Mouse (Mus musculus) midbrain, embryonic 16.5 days (tissue): ENCODE results near the gene Hinfp. TPM values are rescaled to one million over a fixed set of nuclear protein-coding genes. Genes with fewer than 3 reads are reported as not detected.

Experiments
- ATAC-seq: fragments of 200-750 bp; cut with Nextera tagmentation; 2 replicates; pipeline ENCODE4 v1.8.0; 2017; ENCODE audit warnings: moderate TSS enrichment
- H3K27ac ChIP-seq: fragments of 300-500 bp; sonication (generic); 2 replicates; pipeline ENCODE4 v1.5.1; 2014; ENCODE audit warnings: mild to moderate bottlenecking, low read length, mixed read lengths
- H3K27me3 ChIP-seq: fragments of 300-500 bp; sonication (generic); 2 replicates; pipeline ENCODE4 v1.6.1; 2014; ENCODE audit warnings: low read depth, low read length, mixed read lengths; ENCODE audit not compliant: control insufficient read depth, insufficient read depth
- H3K36me3 ChIP-seq: fragments of 300-500 bp; sonication (generic); 2 replicates; pipeline ENCODE4 v1.6.1; 2014; ENCODE audit warnings: mild to moderate bottlenecking, low read length, moderate library complexity, mixed read lengths; ENCODE audit not compliant: control insufficient read depth, insufficient read depth
- H3K4me1 ChIP-seq: fragments of 300-500 bp; sonication (generic); 2 replicates; pipeline ENCODE4 v1.6.1; 2014; ENCODE audit warnings: mild to moderate bottlenecking, low read length, mixed read lengths; ENCODE audit not compliant: control insufficient read depth, insufficient read depth
- H3K4me2 ChIP-seq: fragments of 300-500 bp; sonication (generic); 2 replicates; pipeline ENCODE4 v1.6.1; 2014; ENCODE audit warnings: mild to moderate bottlenecking, low read length, mixed read lengths
- H3K4me3 ChIP-seq: fragments of 300-500 bp; sonication (generic); 2 replicates; pipeline ENCODE4 v1.5.1; 2014; ENCODE audit warnings: low read depth, mild to moderate bottlenecking, low read length, moderate library complexity, mixed read lengths
- H3K9ac ChIP-seq: fragments of 300-500 bp; sonication (generic); 2 replicates; pipeline ENCODE4 v1.6.1; 2014; ENCODE audit warnings: low read depth, low read length, mixed read lengths
- H3K9me3 ChIP-seq: fragments of 300-500 bp; sonication (generic); replicated peaks from 2 replicates; pipeline ENCODE4 v1.6.1; 2014; ENCODE audit warnings: mild to moderate bottlenecking, low read length, mixed read lengths; ENCODE audit not compliant: control insufficient read depth, poor library complexity, severe bottlenecking
- WGBS: fragments of 180-500 bp; shearing (Covaris S2); extraction: QIAGEN DNeasy Blood & Tissue Kit; methylation state at CpG from one replicate; pipeline ENCODE4 v1.1.7; 2014; 5-methylcytosine and 5-hydroxymethylcytosine counted together
- polyA plus RNA-seq: library from polyadenylated mRNA; unstranded; fragments of >200 nt; fragmentation: Nextera tagmentation; extraction: Ambion mirVana; gene quantifications from 2 replicates; pipeline ENCODE4 v1.2.1, GENCODE M21; 2015

Gene Hinfp
- polyA plus RNA-seq, 1 experiment from 2014 or later, result 30.0 TPM

- peak overlapping the region; percentile 84 for H3K9ac ChIP-seq
- no peaks in the 10 kb centered on the region for H3K27me3 ChIP-seq
- WGBS, result under 1% methylated on average over 45 of the region's 50 CpGs
- no peaks in the 10 kb centered on the region for H3K9me3 ChIP-seq
- peaks cover 18% of the 10 kb centered on the region for H3K4me1 ChIP-seq
- peak overlapping the region; percentile 91 for H3K4me3 ChIP-seq
- H3K27ac ChIP-seq, result peak overlapping the region; percentile 94
- H3K4me2 ChIP-seq, result peak overlapping the region; percentile 96
- H3K36me3 ChIP-seq, result peaks cover 15% of the 10 kb centered on the region
- ATAC-seq, result no peak
These were observed 30.0 kb upstream of the Hinfp start for GRCm38 (mm10) chr9:44335331-44336092.

- H3K4me3 ChIP-seq, result peak within 1 kb of the TSS; percentile 91
- no peaks in the 10 kb centered on the region for H3K27me3 ChIP-seq
- WGBS, result under 1% methylated on average over 86 of the region's 91 CpGs
- peaks cover 15% of the 10 kb centered on the region for H3K36me3 ChIP-seq
- H3K27ac ChIP-seq, result peak within 1 kb of the TSS; percentile 94
- no peaks in the 10 kb centered on the region for H3K9me3 ChIP-seq
- H3K9ac ChIP-seq, result peak within 1 kb of the TSS; percentile 84
- H3K4me2 ChIP-seq, result peak within 1 kb of the TSS; percentile 96
- peak; percentile 95 for ATAC-seq
- peaks cover 18% of the 10 kb centered on the region for H3K4me1 ChIP-seq
These were observed 29.2 kb upstream of the Hinfp start, which contains the start of gene H2afx for GRCm38 (mm10) chr9:44334396-44335330. TSS of gene H2afx (plus strand) at chr9:44334694.

DNA sequence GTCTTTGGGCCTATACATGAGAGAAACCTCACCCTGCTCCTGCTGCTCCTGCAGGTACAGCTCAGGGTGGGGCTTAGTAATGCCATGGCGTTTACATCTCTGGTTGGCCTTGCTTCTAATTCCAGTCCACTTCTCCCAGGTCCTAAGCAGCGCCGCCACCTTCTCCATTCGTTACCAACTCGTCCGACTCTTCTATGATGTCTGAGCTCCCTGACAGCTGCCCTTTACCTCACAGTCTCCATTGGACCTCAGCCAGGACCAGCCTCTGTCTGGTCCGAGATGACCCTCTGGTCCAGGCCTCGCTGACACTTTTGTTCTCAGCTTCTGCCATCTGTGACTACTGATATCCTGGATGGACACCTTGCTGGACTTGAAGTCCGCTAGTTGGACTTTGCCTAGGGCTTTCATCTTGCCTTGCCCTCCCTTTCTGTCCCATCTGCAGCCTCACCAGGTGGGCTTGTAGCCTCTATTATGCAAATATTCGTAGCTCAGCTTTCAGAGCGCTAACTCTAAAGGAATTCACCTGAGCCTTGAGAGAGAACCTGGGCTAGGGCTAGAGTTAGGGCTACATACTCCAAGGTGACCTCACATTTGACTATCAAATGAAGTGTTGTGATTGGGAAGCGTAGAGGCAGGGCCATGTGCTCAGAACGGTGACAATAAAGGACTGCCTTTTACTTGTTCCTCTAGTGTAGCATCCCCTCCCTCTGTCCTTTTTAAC is 27.6 kb upstream of the Hinfp start:
- peaks cover 13% of the 10 kb centered on the region for H3K36me3 ChIP-seq
- no peak overlapping the region for H3K4me2 ChIP-seq
- 96% methylated on average over 13 of the region's 13 CpGs for WGBS
- H3K4me1 ChIP-seq, result peaks cover 21% of the 10 kb centered on the region
- no peak overlapping the region for H3K27ac ChIP-seq
- no peaks in the 10 kb centered on the region for H3K9me3 ChIP-seq
- no peak overlapping the region for H3K9ac ChIP-seq
- no peak for ATAC-seq
- H3K4me3 ChIP-seq, result no peak overlapping the region
- no peaks in the 10 kb centered on the region for H3K27me3 ChIP-seq

GRCm38 (mm10) chr9:44330736-44331135 is 25.3 kb upstream of the Hinfp start:
- Histone ChIP-seq H3K4me2 (no peak overlapping the region), H3K9me3 (no peaks in the 10 kb centered on the region), H3K9ac (no peak overlapping the region), H3K4me1 (peaks cover 15% of the 10 kb centered on the region), H3K36me3 (peaks cover 13% of the 10 kb centered on the region), H3K4me3 (no peak overlapping the region), H3K27me3 (no peaks in the 10 kb centered on the region), H3K27ac (no peak overlapping the region)
- ATAC-seq, result no peak
- WGBS, result 95% methylated on average over 6 of the region's 6 CpGs

DNA sequence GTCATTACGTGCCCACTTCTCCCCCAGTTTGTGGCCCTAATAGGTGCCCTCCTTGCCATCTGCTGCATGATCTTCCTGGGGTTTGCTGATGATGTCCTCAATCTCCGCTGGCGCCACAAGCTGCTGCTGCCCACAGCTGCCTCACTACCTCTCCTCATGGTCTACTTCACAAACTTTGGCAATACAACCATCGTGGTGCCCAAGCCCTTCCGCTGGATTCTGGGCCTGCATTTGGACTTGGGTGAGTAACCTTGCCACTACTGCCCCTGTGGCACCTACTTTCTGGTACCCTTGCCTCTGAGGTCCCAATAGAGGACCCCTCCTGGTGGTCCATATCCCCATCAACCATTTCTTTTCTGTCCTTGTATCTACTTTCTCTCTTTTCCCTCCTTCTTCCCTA is 22.5 kb upstream of the Hinfp start:
- H3K4me2 ChIP-seq, result peak overlapping the region; percentile 80
- H3K4me1 ChIP-seq, result peaks cover 16% of the 10 kb centered on the region
- no peak overlapping the region for H3K9ac ChIP-seq
- no peak overlapping the region for H3K27ac ChIP-seq
- 92% methylated on average over 5 of the region's 5 CpGs for WGBS
- H3K9me3 ChIP-seq, result no peaks in the 10 kb centered on the region
- H3K27me3 ChIP-seq, result no peaks in the 10 kb centered on the region
- ATAC-seq, result no peak
- peaks cover 10% of the 10 kb centered on the region for H3K36me3 ChIP-seq
- H3K4me3 ChIP-seq, result peak overlapping the region; percentile 86

GRCm38 (mm10) chr9:44327064-44327711 is 21.7 kb upstream of the Hinfp start:
- Histone ChIP-seq H3K4me3 (peak overlapping the region; percentile 86), H3K27ac (peak overlapping the region; percentile 90), H3K9me3 (no peaks in the 10 kb centered on the region), H3K9ac (peak overlapping the region; percentile 89), H3K4me2 (peak overlapping the region; percentile 80), H3K4me1 (peaks cover 16% of the 10 kb centered on the region), H3K36me3 (peaks cover 6% of the 10 kb centered on the region; the same call in 1 of the 2 replicates), H3K27me3 (no peaks in the 10 kb centered on the region)
- WGBS, result under 1% methylated on average over 22 of the region's 22 CpGs
- peak; percentile 33 for ATAC-seq

DNA sequence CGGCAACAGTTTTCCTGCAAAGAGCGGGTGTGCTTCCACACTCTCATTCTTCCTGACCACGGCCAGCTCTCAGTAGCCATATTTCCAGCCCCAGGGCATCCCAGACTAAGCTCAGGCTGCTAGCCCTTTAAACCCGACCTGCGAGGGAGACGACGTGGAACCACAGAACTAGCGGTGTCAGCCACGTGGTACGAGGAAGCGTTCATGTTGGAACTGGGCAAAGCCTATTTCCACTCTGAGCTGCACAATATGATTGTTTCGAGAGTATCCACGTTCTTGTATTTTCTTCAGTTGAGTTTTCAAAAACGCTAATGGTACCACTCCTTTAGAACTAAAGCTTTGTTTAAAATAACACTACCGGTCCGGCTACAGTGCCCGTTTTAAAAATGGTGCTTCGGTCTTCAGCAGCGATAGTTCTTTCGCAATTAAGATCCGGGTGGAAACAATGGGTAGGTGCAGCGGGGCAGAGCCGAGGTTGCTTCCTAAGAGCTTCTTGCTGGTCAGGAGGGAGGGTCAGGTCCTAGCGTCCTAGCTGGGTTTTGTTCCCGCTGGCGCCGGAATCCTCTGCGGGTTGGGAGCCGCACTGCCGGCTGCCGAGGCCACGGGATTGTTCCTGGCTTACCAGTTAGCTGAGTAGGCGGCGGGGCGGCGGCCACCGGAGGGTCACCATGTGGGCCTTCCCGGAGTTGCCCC is 21.0 kb upstream of the Hinfp start:
- H3K9me3 ChIP-seq, result no peaks in the 10 kb centered on the region
- no peaks in the 10 kb centered on the region for H3K27me3 ChIP-seq
- H3K4me1 ChIP-seq, result peaks cover 16% of the 10 kb centered on the region
- H3K36me3 ChIP-seq, result peaks cover 6% of the 10 kb centered on the region; the same call in 1 of the 2 replicates
- WGBS, result under 1% methylated on average over 38 of the region's 38 CpGs
- H3K9ac ChIP-seq, result peak overlapping the region; percentile 89
- peak overlapping the region; percentile 90 for H3K27ac ChIP-seq
- H3K4me3 ChIP-seq, result peak overlapping the region; percentile 86
- H3K4me2 ChIP-seq, result peak overlapping the region; percentile 80
- ATAC-seq, result peak; percentile 95
